Mouse (Mus musculus): ENCODE measurements at regions not wholly inside any gene's neighbourhood (a gene's known extent, or its start where the extent isn't known, plus 50 kb on each side); places are given as distances from the start of the nearest gene placed in this dataset.

DNA sequence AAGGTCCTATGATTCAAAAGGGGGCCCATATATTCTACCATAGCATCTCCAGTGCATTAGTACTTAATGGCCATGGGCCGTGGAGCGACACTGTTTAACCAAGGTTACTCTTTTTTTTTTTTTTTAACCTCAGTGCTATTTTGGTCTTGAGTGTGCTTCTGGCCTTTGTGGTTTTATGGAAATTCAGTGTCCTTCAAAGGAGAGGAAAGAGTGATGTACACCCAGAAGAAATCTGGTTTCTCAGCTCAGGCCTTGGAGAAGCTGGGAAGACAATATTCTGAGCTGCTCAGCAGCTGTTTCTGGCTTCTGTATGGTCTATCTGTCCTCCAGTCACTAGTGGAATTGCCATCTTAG is 91.2 kb upstream of the Pabpc6 start:
- DNase-seq = no peak

DNA sequence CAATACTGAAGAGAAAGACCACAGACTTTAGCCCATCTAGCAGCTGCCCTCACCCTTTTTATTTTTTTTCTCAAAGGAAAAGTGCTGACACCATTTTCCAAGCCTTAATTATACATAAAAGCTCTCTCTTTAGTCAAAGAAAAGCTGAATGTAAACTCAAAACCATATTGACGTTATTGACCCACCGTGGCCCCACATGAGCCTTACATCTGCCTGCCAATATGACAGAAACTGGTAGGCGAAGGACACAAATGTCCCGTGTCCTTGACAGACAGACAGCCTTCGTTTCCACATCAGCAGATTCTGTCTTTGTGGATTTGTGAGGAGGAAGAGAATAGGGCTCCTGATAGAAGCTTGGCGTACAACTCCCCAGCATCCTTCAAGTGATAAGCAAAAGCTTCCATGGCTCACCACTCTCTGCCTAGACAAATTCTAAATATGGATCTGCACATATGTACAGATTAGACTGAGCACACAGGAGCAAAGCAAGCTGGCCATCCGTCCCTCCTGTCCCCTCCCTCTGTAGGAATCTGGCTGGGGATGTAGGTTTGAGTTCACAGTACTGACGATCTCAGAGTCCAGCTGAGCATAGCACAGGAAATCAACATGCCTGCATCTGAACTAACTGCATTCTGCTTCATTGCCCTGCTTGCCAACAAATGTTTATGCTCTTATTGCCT is 90.6 kb upstream of the Pabpc6 start:
- no peak for DNase-seq

DNA sequence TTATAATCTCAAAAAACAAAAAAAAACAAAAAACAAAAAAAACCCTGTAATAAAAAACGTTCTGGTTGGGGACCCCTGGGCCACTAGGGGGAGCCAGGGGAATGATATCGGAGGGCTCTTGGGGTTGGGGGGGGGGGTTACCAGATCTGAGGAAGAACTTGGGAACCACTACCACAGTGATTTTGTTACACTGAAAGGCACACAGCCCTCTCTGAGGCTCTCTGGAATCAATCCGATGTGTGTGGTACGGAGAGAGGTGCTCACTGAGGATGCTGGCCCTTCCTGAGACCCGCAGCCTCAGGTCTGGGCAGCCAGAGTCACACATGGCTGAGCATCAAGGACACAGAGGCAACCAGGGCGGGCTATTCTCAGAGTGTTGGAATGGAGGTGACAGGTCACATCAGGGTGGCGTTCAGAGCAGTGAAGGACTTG is 89.9 kb upstream of the Pabpc6 start:
- no peak for DNase-seq

DNA sequence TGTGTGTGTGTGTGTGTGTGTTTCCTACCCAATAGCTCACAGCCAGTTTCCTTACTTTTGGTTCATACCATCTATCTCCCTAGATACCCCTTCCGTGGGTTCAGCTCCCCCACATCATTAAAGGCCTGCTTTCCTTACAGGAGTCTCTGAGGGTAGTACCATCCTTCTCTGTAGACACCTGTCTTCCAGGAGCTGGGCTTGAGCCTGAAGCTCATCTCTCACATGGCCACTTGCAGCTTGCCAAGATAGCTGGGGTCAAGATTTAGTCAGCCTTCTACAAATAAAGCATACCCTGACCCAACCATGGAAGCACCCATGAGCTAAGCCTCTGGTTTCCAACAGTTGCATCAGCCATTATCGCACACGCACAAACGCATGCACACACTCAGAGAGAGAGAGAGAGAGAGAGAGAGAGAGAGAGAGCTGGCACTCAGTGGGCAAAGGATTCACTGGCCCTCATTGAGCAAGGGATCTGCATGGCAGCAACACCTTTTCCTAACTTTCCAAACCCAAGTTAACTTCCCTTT is 88.3 kb upstream of the Pabpc6 start:
- DNase-seq = no peak

DNA sequence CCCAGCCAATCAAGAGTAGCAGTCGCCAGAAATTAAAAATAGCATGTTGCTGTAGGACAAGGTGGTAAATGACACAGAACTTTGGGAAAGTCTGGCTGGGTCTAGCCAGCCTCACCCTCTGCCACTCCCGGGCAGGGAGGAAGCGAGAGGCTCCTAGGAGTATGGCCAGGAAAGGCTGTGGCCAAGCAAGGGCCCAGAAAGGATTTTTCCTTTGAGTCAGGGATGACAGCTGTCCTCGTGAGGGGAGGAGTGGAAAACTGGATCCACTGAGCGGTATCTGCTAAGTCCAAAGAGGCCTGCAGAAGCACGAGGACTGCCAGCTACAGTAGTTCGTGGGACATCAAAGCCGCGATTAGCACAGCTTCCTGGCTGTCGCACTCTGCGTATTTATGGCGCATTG is 87.2 kb upstream of the Pabpc6 start:
- no peak for DNase-seq

DNA sequence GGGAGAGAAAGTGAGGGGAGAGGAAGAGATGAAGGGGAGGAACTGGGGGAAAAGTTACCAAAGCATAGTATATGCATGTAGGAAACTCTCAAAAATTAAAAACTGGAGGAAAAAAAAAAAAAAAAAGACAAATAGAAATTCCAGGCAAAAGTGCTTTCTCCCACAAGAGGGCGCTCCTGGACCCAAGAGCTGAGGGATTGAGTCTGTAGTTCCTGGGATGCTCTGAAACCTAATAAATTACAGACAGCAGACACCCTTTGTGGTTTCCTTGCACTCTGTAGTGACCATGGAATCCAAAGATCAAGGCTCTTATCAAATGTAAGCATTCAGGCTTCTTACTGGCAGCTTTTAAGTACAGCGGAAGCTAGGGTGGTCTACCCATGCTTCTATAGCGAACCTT is 86.7 kb upstream of the Pabpc6 start:
- no peak for DNase-seq

DNA sequence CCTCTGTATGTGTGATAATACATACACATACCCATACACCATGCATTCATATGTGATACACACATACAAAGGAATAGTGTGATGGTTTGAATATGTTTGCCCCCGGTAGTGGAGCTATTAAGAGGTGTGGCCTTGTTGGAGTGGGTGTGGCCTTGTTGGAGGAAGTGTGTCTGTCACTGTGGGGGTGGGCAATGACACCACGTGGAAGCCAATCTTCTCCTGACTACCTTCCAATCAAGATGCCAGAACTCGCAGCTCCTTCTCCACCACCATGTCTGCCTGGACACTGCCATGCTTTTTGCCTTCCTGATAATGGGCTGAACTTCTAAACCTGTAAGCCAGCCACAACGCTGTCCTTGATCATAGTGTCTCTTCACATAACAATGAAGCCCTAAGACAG is 86.1 kb upstream of the Pabpc6 start:
- no peak for DNase-seq

DNA sequence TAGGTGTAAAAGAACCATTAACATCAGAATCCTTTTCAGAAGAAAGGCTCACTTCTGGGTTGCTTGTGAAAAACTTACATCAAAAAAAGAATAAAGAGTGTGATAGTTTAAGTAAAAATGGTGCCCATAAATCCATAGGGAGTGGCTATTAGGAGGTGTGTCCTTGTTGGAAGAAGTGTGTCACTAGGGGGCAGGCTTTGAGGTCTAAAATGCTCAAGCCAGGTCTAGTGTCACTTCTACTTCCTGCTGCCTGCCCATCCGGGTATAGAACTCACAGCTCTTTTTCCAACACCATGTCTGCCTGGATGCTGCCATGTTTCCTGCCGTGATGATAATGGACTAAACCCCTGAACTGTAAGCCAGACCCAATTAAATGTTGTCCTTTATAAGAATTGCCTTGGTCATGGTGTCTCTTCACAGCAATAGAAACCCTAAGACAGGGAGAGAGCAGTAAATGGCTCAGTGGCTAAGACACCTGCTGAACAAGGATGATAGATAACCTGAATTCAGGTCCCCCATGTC is 85.4 kb upstream of the Pabpc6 start:
- DNase-seq = no peak

DNA sequence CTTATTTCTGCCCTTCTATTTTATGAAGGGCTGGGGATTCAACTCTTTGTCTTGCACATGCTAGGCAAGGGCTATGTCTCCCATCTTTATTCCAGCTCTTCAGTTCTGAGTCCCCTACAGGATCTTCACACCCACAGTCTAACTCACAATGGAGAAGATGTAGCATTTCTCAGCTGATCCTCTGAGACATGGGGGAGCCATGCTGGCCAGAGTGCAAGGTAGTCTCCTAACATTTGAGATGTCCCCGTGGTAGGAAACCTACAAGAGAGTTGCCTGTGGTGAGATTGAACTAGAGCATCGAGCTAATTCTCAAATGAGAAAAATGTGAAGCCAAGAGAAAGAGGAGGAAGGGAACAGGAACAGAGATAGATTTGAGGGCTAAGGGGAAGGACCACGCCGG is 83.3 kb upstream of the Pabpc6 start:
- DNase-seq = no peak

DNA sequence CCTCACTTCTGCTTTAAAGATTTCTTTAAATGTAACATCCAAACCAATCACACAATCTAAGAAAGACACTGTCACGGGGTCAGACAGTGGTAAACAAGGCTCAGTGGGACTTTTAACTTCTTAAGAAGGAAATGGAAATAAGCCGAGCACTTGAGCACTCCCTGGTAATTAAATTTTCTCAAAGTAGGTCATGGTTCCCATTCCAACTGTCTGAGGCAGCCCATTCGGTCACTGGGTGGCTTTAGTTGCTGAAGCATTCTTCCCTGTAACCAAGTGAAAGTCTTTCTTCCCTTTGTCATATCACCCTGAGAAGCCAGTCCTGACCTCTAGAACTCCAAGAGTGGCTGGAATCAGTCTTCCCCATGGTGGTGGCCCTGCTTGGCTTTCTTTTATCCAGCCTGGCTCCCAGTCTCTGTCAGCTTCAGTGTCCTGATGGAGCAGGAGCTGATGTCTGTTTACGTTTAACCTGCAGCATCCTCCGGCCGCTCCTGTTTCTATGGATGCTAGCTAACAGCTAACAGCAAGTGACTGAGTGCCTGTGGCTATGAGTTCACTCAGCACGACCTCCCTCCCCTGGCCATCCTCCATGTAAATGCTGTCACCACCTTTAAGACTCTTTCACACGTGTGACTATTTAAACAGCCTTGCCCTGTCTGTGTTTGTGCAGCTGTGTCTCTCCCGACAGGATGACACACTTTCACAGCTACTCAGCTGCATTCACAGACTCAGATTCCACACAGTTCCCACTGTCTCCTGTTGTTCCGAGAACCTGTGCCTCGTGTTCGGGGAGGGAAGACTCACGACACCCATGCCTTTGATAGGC is 82.0 kb upstream of the Pabpc6 start:
- DNase-seq = no peak

DNA sequence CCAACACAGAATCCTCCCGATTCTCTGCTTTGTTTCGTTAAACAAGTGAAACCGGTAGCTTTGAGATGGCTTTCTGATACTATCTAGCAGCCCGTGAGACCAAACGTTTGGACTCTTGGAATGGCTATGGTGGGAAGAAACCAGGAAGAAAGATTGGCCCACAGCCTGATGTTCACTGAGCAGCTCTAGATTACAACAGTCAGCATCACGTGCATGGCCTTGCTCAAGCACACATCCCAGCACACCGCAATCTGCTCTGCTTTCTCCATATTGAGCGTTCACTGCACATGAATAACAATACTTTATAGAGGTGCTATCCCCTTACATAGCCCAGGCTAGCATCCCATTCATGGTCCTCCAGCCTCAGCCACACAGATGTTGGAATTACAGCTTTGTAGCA is 80.5 kb upstream of the Pabpc6 start:
- no peak for DNase-seq

DNA sequence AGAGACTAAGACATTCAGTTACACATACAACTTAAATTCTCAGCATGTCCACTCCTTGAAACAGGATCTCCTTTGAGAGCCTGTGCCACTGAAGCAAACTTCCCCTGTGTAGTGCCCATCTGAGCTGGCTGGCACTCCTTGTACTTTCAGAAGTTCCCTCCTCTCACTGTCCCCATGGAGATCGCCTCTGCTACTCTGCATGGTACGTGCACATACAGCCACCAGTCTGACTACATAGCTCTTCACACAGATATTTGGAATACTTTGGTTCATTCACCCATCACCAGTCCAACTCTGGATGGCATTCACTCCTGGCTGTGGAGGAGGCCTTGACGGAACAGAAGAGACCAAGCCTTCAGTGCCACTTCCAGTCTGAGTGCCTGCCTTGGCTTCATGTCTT is 79.8 kb upstream of the Pabpc6 start:
- no peak for DNase-seq

DNA sequence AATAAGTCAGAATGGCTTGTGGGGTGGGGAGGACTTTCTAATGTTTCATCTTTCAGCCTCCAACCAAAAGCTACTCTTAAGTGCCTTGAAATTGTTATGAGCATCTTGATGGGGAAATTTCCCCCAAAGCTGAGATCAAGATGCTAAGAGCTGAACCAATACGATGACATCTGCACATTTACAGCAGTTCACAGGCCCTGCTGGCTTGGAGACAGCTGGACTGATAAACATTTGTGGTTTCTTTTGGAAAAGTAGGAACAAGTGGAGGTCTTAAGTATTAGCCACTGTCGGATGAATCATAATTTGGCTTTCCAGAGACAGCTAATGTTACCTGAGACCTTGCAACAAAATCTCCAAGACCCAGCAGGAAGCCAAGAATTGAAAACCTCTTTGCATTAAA is 78.4 kb upstream of the Pabpc6 start:
- DNase-seq = no peak

DNA sequence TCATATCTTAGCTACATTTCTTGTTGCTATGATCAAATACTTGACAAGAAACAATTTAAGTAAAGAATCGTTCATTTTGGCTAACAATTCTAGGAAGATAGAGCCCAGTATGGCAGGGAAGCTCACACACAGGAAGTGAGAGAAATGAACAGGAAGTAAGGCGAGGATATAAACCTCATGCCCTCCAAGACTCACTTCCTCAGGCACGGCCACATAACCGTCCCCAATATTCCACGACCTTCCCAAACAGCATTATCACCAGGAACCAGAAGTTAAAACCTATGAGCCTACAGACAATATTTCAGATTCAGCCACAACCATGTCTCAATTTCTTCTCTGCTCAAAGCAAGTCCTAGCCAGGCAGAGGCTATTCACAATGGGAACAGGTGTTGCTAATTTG is 73.8 kb upstream of the Pabpc6 start:
- no peak for DNase-seq

DNA sequence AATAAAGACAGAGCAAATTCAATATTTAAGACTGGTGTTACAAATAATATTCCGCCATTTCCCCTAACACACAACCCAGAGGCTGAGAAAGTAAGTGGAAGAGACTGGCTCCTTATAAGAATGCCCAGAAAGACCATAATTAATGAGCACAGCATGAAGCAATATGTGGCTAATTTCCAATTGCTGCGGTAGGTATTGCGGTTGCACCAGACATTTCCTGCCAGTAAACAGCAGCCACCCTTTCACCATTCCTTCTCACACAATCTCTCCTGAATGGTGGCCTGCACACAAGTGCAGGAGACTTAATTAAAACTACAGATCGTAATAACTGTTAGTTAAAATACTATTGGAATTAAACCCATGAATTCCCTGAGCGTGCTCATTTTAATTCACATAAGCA is 71.8 kb upstream of the Pabpc6 start:
- DNase-seq = no peak

DNA sequence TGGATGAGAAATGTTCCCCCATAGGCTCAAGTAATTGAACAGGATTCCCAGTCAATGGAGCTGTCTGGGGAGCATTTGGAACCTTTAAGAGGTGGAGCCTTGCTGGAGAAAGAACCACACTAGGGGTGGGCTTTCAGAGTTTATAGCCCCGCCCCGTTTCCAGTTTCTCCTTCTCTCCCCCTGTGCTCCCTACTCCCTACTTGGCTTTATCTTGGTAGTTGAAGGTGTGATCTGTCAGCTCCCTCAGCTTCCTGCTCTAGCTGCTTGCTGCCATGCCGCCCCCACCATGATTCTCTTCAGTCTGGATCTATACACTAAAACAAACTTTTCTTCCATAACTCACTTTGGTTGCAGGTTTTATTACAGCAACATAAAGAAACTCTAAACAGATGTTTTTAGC is 59.5 kb upstream of the Pabpc6 start:
- no peak for DNase-seq

DNA sequence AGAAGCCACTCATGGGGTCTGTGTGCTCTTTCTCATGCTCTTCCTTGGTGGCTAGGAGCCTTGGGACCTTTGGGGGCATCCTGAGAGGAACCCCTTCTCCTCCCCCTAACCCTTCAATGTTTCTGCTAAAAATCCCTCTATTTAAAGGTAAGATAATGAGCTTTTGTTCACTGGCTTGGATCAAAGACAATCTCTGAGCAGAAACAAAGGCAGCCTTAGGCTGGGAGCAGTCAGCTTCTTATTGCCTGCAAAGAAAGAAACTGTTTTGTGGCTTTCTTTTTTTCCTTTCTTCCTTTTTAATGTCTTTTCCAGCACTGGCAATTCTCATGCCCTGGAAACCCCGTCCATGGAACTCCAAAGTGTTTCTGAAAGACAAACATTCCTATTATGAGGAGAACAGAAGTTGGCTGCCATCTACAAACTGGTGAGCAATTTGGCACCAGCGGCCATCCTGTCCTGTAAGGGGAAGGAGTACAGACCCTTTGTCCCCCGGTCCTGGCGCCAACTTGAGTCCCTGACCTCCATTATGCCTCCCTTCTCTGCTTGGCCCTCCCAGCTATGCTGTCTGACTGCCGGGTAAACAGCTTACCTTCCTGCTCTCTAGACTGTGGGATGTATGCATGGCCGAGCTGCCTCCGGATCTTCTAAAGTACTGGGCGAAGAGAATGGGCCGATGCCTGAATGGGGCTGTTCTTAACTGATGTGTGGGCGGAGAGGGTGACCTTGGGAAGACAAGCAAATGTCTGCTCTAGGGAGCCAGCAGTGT is 56.4 kb upstream of the Pabpc6 start:
- DNase-seq = no peak

DNA sequence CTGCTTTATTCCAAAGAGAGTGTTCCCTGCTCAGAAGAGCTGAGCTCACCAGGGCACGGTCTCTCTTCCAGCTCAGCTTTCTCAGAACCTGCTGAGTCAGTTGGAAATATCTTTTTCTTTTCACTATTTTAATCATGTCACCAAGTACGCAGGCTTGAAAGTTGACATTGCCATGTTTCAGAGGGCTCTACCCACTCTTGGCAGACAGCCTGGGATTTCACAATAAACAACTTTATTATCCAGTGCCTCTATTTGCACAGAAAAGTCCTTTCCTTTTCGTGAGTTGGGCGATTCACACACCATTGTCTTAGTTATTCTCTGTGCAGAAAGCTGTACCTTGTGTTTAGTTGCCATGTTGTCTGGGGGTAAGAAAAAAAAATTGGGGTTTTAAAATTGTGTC is 54.0 kb upstream of the Pabpc6 start:
- DNase-seq = no peak

DNA sequence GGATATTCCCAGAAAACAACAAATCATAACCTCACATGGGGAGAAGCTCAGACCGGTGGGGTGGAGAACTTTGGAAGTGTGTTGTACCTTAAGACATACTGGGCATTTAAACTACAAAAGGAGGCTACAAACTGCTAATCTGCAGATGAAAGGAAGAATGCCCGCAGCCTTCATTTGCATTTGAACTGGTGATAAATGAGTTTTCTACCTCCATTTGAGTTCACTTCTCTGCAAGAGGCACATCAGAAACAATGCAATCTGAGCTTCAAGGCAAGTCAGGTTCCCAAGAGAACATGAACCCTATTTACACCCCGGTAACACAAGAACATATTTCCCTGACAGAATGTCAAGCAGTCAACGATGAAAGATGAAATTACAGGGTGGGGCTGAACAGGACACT is 53.2 kb upstream of the Pabpc6 start:
- DNase-seq = no peak
